Mouse (Mus musculus) gastrocnemius, postnatal 25 days (tissue): ENCODE measurements around the gene Ubxn10. TPM values are rescaled to one million over a fixed set of nuclear protein-coding genes. Genes with fewer than 3 reads are reported as not detected.
A peak's percentile ranks its signal among the peaks of the same experiment; 100 is the strongest.

Experiments
- DNase-seq: peaks from one replicate; pipeline ENCODE4 v3.0.0; 2022
- long read RNA-seq, 2 experiments: library from polyadenylated mRNA; stranded (forward); transcript quantifications; one replicate each; pipeline ENCODE4 v2.0.0; 2021
- total RNA-seq, 2 experiments: library from RNA; stranded (reverse); gene quantifications; 1 replicate in 1 of 2; 2 replicates in 1 of 2; pipeline ENCODE4 v1.2.3; 2021

The Ubxn10 gene
- total RNA-seq = under 1 TPM in 1 of 2 experiments, not detected in 1; 0.08 TPM
- long read RNA-seq, experiment 1 = 0 reads
- long read RNA-seq, experiment 2 = 0 reads

DNA sequence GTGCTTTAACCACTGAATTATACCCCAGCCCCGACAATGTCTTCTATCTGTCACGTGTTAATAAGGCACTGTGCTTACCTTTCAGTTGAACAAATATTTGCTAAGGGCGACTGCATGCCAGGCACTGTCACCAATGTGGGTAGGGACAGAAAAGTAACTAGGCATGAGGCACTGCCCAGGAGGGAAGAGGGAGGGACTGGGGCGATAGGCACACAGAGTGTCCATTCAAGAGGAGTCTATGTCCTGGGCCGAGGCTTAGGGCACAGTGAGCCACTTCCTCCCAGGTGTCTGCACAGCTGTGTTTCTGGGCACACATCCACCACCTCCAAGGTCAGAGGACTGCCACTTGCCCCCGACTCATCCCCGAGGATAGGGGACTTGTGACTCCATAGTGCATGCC is at the start of gene Ubxn10:
TSS of gene Ubxn10 (minus strand) at position 137 of the 400 bp plus-strand sequence.
- DNase-seq = no peak

DNA sequence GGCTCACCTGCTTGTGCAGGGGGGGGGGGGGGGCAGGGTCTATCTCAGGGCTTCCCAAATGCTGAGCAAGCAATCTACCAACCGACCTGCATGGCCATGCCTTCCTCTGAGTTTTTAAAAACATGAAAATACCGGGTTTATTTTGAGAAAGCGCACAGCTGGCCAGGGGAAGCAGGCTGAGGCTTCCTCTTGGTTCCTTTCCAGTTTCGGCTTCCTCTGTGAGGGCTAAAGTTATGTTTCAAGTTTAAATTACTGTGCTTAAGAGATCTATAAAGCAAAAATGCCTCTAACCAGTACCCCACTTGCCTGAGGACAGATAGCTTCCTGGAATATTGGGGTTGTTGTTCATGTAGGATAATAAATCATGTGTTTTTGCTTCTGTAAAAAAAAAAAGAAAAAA is 49.2 kb upstream of the Ubxn10 start:
- DNase-seq = no peak

DNA sequence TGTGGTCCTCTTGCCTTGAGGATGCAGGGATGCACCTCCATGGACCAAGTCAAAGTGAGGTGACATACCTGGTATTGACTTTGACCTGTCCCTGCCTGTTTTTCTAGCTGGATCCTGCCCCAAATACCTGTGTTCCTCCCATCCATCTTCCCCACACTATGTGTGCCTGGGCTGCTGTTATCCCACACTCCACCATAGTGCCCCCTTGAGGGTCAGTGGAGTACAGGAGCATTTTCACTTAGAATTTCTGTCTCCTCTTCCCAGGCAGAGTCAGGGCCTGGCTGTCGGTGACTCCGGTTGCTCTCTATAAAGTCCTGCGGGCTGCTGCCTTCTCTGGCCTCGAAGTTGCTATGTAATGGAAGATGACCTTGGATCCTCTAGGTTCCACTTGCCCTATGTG is 48.8 kb upstream of the Ubxn10 start:
- no peak for DNase-seq

- peak; percentile 48 for DNase-seq
Measured at GRCm38 (mm10) chr4:138782098-138782497, 45.1 kb upstream of the Ubxn10 start.

GRCm38 (mm10) chr4:138780300-138780699 is 43.3 kb upstream of the Ubxn10 start:
- no peak for DNase-seq

- DNase-seq = no peak
Measured at GRCm38 (mm10) chr4:138777417-138778407, 40.7 kb upstream of the Ubxn10 start.

GRCm38 (mm10) chr4:138775435-138775834 is 38.5 kb upstream of the Ubxn10 start, which contains the start of gene Pla2g2d:
Gene Pla2g2d, plus strand, starts transcription at chr4:138775735.
- DNase-seq = no peak

DNA sequence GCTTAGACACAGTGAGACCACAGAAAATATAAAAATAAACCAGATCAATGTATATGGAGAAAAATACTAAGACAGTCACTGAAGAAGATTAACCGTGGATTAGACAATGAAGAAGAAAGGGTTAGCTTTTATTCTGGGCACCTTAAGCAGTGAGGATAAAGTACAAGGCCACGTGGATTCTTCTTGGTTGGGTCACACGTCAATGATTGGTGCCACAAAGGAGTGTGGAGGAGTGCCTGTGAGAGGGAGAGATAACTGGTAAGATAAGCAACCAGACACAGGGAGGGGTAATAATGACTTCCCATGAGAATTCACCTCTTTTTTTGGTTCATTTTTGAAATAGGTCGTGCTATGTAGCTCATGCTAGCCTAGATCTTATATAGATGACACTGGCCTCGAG is 35.4 kb upstream of the Ubxn10 start:
- no peak for DNase-seq

GRCm38 (mm10) chr4:138771970-138772369 is 35.0 kb upstream of the Ubxn10 start:
- DNase-seq = no peak

GRCm38 (mm10) chr4:138762266-138762665 is 25.3 kb upstream of the Ubxn10 start:
- DNase-seq = no peak

DNA sequence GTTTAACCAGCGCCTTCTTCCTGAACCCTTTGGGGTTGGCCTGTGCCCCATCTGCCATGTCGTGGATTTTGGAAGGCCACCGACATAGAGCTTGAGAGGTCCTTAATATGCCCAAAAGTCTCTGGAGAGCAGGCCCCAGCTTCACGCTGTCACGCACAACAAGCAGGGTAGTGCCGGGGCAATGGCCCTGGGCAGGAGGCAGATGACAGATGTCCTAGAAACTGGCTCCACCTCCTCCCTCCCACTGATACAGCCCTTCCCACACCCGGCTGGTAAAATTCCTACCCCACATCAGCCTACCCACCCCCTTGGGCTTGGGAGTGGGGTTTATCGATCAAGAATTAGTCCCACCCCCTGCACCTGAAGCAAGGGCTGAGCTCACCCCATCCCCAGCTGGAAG is 20.4 kb upstream of the Ubxn10 start, which contains the start of gene Pla2g2f:
TSS of gene Pla2g2f (minus strand) at position 211 of the 400 bp plus-strand sequence.
- DNase-seq = no peak

DNA sequence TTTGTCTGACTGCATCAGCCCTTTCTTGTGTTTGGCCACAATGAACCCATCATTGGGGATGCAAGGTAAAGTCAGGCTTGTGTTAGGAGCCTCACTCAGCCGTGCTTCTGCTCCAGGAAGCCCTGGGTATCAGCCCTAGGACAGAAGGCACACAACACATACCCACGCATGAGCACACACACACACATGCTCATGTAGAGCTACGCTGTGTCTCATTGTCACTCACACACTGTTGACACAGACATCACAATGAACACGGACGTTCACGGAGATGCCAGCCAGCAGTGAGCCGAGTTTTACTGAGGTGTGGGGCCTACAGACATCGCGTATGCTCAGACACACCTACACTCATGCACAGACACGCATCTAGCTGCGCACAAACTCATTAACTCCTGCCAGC is 19.0 kb upstream of the Ubxn10 start:
- no peak for DNase-seq

- DNase-seq = no peak
Measured at GRCm38 (mm10) chr4:138755439-138755838, 18.5 kb upstream of the Ubxn10 start.

- no peak for DNase-seq
Measured at GRCm38 (mm10) chr4:138754432-138754831, 17.5 kb upstream of the Ubxn10 start.

DNA sequence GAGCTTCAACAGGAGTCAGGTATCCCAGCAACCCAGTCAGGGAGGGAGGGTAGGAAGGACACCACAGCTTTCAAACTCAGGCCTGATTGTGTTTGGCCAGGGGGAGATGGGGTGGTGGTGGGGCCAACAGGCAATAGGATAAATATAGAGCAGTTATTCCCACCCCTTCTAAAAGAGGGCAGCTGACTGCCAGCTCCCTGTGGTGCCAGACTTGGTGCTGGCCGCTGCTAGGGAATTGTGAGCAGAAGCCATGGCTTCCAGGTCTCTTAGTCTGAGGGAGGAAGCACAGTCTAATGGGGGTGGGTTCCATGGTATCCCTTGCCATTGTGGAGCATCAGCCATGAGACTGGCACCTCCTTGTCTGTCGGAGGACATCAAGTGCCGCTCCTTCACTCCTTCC is 16.6 kb upstream of the Ubxn10 start:
- no peak for DNase-seq

- DNase-seq = no peak
Measured at GRCm38 (mm10) chr4:138752603-138753002, 15.6 kb upstream of the Ubxn10 start.

DNA sequence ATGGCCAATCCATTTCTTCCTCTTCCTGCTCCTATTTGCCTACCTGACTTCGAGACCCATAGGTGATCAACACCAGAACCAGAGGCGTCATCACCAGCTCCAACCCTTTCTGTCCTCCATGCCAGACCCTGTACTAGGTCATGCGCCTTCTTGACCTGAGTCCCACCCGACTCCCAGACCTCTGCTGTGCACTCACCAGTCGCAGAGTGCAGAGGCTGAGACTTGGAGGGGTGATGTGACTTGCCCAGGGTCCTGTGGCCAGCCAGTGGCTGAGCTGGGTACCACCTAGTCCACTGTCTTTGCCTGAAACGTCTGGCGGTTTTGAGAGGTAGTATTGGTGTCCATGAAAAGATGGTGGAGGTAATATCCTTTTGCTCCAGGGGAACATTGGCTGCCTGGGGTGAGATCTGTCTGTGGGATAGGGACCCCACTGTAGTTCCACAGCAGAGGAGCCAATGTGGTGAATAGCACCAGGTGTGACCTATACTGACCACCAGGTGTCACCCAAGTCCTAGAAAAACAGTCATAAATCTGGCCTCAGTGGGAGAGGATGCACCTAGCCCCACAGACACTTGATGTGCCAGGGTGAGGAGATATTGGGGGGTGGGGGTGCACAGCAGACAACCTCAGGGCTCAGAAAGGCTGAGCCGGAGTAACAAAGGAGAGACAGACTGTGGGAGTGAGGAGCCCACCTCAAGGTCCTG is 11.6 kb upstream of the Ubxn10 start:
- DNase-seq = no peak

DNA sequence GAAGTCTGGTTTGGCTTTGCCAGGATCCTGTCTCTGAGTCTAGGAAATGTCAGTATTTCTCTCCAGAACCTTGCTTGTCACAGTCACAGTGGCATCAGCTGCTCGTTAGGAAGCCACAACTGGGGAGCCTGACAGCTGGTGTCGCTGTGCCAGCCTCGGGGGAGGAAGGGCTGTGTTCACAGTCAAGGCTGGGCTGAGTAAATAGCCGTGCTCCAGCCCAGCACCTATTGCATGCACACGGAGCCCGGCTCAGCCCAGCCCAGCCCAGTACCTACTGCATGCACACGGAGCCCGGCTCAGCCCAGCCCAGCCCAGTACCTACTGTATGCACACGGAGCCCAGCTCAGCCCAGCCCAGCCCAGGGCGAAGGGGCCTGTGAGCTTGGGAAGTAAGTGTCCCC is 10.9 kb upstream of the Ubxn10 start:
- DNase-seq = no peak

DNA sequence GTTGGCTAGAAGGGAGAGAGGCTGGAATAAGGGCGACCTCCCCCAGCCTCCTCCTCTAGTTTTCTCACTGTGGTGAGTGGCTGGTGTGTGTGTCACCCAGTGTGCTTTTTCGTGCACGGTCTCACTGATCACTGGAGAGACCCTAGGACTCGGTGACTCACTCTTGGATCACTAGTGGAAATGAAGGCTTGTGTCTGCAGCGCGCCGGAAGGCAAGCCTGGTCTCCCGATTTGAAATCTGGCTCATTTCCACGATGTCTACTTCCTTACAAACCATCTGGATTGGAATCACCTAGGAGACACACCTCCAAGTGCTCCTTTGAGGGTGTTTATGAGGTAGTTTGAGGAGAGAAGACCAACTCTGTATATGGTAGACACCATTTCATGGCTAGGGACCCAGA is 9.9 kb upstream of the Ubxn10 start:
- DNase-seq = no peak

DNA sequence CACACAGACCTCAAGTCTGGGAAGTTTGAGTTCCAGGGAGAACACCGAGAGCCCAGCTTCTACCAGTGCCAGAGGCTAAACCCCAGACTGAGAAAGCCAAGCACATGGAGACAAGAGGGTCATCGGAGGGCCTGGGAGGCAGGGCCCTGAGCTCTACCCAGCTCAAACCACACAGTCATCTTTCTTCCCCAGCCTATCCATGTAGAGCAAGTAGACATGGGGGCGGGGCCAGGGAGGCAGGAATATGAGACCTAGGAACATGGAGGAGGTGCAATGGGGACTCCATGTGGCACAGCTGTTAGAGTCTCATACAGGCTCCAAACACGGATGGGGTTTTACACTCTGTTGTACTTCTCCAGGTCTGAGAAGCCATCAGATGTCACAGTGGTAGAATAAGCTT is 8.9 kb upstream of the Ubxn10 start:
- no peak for DNase-seq

- no peak for DNase-seq
Measured at GRCm38 (mm10) chr4:138739136-138739851, 2.3 kb upstream of the Ubxn10 start.

DNA sequence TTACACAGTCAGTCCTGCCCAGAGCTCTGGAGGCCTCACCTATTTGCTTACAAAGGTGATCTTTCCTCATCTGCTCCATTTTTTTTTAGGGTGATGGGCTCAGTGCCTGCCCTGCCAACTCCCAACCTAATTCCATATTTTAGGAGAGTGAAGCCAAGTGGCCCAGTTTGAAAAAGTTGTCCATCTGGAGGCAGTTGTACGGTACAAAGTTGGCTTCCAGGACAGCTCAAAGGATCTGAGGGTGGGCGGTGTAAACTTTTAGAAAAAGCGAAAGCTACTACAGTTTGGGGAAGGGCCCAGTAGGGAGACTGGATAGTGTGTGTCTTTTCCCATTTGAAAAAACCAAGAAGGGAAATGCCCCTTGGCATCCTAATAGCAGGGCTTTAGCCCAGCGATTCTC is 2.1 kb downstream of the Ubxn10 start:
- no peak for DNase-seq
